In the genomic region with DNA sequence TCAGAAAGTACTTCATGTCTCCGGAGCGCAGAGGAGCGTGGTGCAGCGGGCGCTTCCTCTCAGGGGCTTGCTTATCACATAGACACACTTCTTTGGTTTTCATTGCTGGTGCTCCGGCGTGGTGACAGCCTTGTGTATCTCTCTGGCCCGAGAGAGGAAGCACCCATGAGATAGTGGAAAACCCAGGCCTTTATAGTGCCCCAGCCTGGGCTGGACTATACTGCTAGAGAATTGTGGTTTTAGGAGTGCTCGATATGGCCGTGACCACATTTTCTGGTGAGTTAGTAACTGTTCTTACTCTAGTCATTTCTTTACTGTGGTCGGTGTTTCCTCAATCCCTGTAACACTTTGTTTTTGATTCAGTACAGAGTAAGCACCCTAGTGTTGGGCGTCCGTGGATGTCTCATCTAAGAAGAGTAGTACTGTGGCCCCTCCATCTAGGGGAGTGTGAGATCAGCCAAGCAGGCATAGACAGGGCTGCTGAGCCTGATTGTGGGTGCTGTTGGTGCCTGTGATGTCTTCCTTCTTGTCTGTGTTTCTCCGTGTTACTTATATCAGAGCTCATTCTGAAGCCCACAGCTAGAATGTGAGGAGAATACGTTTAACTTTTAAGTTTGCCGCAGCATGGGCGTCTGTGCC, we compare ENCODE assay signal across 13 mouse cellular contexts.
A peak's percentile ranks its signal among the peaks of the same experiment; 100 is the strongest.
DNase-seq lines count a peak whose midpoint lies in the region; ATAC-seq lines count a peak whose summit lies in the region.
"Had no signal": no experiment of that assay in that cellular context is flagged by ENCODE, and none has a peak within 500 bp of the region (broad histone marks: within the 10 kb centered on the region; RNA-seq: fewer than 3 reads in every experiment).

No protein-coding gene starts in this region.

- peak overlapping the region; percentile 41; the same call in 1 of the 2 replicates for H3K27ac ChIP-seq in limb, embryonic 12.5 days
- no peak overlapping the region for H3K27ac ChIP-seq in kidney, embryonic 15.5 days
- H3K27ac ChIP-seq: forebrain, embryonic 13.5 days; hindbrain, embryonic 13.5 days had no signal

- no peak overlapping the region for H3K9ac ChIP-seq in limb, embryonic 12.5 days (replicated peaks)
- no peak overlapping the region for H3K9ac ChIP-seq in kidney, embryonic 15.5 days
- H3K9ac ChIP-seq: forebrain, embryonic 13.5 days; hindbrain, embryonic 13.5 days had no signal

- H3K36me3 ChIP-seq in limb, embryonic 12.5 days, result no peaks in the 10 kb centered on the region
- no peaks in the 10 kb centered on the region for H3K36me3 ChIP-seq in kidney, embryonic 15.5 days
- H3K36me3 ChIP-seq: hindbrain, embryonic 13.5 days had no signal

- peaks cover 63% of the 10 kb centered on the region for H3K4me1 ChIP-seq in limb, embryonic 12.5 days (replicated peaks)
- H3K4me1 ChIP-seq in kidney, embryonic 15.5 days, result peaks cover 18% of the 10 kb centered on the region

- DNase-seq in spleen, postnatal 10 days (ENCODE audit: low spot score in 2 of 2), result peak; percentile 14 to 36
- DNase-seq in spleen, postnatal 14 days (ENCODE audit: low spot score in 2 of 2), result no peak
- peak; percentile 75 for DNase-seq in c-Kit-positive CD71-positive TER-119-negative erythroid progenitor cells, embryonic 14.5 days (ENCODE audit: low read depth)
- DNase-seq in kidney, postnatal 14 days, result no peak
- DNase-seq: gastrocnemius, postnatal 10 days; kidney, adult 9 months; right cerebral cortex, postnatal 4 days had no signal

- ATAC-seq in limb, embryonic 12.5 days (ENCODE audit: insufficient number of reproducible peaks, insufficient read depth, low FRiP score, low TSS enrichment, low read depth), result no peak
- ATAC-seq in megakaryocyte progenitor cell, adult 5-6 weeks (replicated peaks; ENCODE audit: poor library complexity), result peak; percentile 94
- ATAC-seq in kidney, embryonic 15.5 days (replicated peaks; ENCODE audit: low FRiP score), result no peak
- ATAC-seq: forebrain, embryonic 13.5 days; lung, postnatal 0 days had no signal

- no peak overlapping the region for H3K4me3 ChIP-seq in limb, embryonic 12.5 days (replicated peaks)
- no peak overlapping the region for H3K4me3 ChIP-seq in kidney, embryonic 15.5 days (replicated peaks)
- H3K4me3 ChIP-seq: forebrain, embryonic 13.5 days; hindbrain, embryonic 13.5 days had no signal

- no peaks in the 10 kb centered on the region for H3K9me3 ChIP-seq in limb, embryonic 12.5 days
- no peaks in the 10 kb centered on the region for H3K9me3 ChIP-seq in kidney, embryonic 15.5 days (replicated peaks)
- H3K9me3 ChIP-seq: forebrain, embryonic 13.5 days; hindbrain, embryonic 13.5 days had no signal

- WGBS in limb, embryonic 12.5 days, result 55% methylated on average over 17 of the region's 17 CpGs
- 82% methylated on average over 17 of the region's 17 CpGs for WGBS in kidney, embryonic 15.5 days

- H3K27me3 ChIP-seq in limb, embryonic 12.5 days, result peaks cover 16% of the 10 kb centered on the region; the same call in 1 of the 2 replicates
- no peaks in the 10 kb centered on the region; the same call in none of the 2 replicates for H3K27me3 ChIP-seq in kidney, embryonic 15.5 days
- H3K27me3 ChIP-seq: forebrain, embryonic 13.5 days had no signal

- H3K4me2 ChIP-seq in limb, embryonic 12.5 days, result no peak overlapping the region
- no peak overlapping the region for H3K4me2 ChIP-seq in kidney, embryonic 15.5 days
- H3K4me2 ChIP-seq: forebrain, embryonic 13.5 days; hindbrain, embryonic 13.5 days had no signal

Comparison
In these comparisons a context has a peak if more than half of its experiments do, and no peak if none do; other contexts are left out.
1. DNase-seq: peak in spleen, postnatal 10 days (2 of 2) and c-Kit-positive CD71-positive TER-119-negative erythroid progenitor cells, embryonic 14.5 days (single experiment); none in spleen, postnatal 14 days (0 of 2) and kidney, postnatal 14 days (single experiment).